Mouse (Mus musculus): ENCODE results near the gene Il11ra1.

DNA sequence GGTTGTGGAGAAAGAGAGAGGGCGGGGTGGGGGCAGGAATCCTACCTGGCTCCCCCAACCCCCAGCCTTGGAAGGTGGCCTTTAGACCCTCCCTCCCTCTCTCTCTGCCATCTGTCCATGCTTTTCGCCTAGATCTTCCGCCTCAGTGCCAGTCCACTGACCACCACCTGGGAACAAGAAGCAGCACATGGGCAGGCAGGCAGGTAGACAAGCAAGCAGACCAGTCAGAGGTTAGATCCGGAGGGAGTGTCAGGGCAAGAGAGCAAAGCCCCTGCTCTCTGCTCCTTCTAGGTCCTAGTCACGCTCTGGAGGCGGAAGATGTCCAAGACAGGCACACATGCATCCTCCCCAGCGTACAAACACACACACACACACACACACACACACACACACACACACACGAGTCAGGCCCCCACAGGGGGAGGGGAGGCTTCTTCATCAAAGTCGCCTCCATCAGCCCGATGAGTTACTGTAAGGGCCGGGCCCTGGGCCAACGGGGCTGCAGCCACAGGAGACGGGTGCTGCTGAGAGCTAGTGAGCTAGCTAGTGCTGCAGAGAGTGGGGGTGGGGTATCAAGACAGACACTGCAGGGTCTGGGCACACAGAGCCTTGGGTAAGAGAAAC, 22.7 kb upstream of the Il11ra1 start:
- peak; percentile 6; the same call in 1 of the 2 replicates for TF ChIP-seq CTCF (IDR thresholded peaks at IDR 0.05; ENCODE audit: low read depth)
- no peak for TF ChIP-seq EP300 (optimal IDR thresholded peaks at IDR 0.05)
